Mouse (Mus musculus) MEL (cell line): ENCODE measurements around the gene Nrg4. TPM values are rescaled to one million over a fixed set of nuclear protein-coding genes. Genes with fewer than 3 reads are reported as not detected.

ENCODE experiments used
- DNase-seq: peaks from one replicate; pipeline ENCODE4 v3.0.0; 2011; ENCODE audit warnings: low read depth, low spot score
- H3K27ac ChIP-seq: 2 replicates; pipeline ENCODE4 v1.5.1; 2012; ENCODE audit warnings: low read depth, mild to moderate bottlenecking, control low read depth, low read length, moderate library complexity; ENCODE audit not compliant: control insufficient read depth
- H3K27me3 ChIP-seq, 2 experiments: fragments of 150-350 bp in 1 of 2; sonication (generic) in 1 of 2; 2 replicates each; pipeline ENCODE4 v1.6.1; 2012; ENCODE audit warnings: low read length in 2 of 2, mild to moderate bottlenecking in 2 of 2, improper control_type of control experiment in 1 of 2, moderate library complexity in 1 of 2; ENCODE audit not compliant: insufficient read depth in 2 of 2, control insufficient read depth in 1 of 2
- H3K36me3 ChIP-seq, 2 experiments: 2 replicates each; pipeline ENCODE4 v1.6.1; 2012 to 2014; ENCODE audit warnings: low read length in 2 of 2, improper control_type of control experiment in 1 of 2, inconsistent platforms in 1 of 2, mild to moderate bottlenecking in 1 of 2; ENCODE audit not compliant: insufficient read depth in 2 of 2, control insufficient read depth in 1 of 2
- H3K4me1 ChIP-seq, 2 experiments: fragments of 150-350 bp in 1 of 2; sonication (generic) in 1 of 2; 2 replicates each; pipeline ENCODE4 v1.6.1; 2012; ENCODE audit warnings: low read length in 2 of 2, improper control_type of control experiment in 1 of 2, mild to moderate bottlenecking in 1 of 2; ENCODE audit not compliant: insufficient read depth in 2 of 2, control insufficient read depth in 1 of 2
- H3K4me3 ChIP-seq, 2 experiments: fragments of 150-350 bp in 1 of 2; sonication (generic) in 1 of 2; 2 replicates each; pipeline ENCODE4 v1.5.1; 2012; ENCODE audit warnings: low read depth in 2 of 2, low read length in 2 of 2, mild to moderate bottlenecking in 2 of 2, moderate library complexity in 2 of 2, control low read depth in 1 of 2, improper control_type of control experiment in 1 of 2; ENCODE audit not compliant: control insufficient read depth in 1 of 2, insufficient read depth in 1 of 2
- H3K79me2 ChIP-seq: 2 replicates; pipeline ENCODE4 v1.6.1; 2012; ENCODE audit warnings: mild to moderate bottlenecking, low read length, moderate library complexity; ENCODE audit not compliant: control insufficient read depth, poor library complexity, insufficient read depth
- H3K9ac ChIP-seq: 2 replicates; pipeline ENCODE4 v1.6.1; 2012; ENCODE audit warnings: low read depth, mild to moderate bottlenecking, control low read depth, low read length, moderate library complexity; ENCODE audit not compliant: control insufficient read depth, poor library complexity, severe bottlenecking
- H3K9me3 ChIP-seq: fragments of 150-350 bp; sonication (generic); replicated peaks from 2 replicates; pipeline ENCODE4 v1.6.1; 2012; ENCODE audit warnings: mild to moderate bottlenecking, low read length, improper control_type of control experiment, moderate library complexity; ENCODE audit not compliant: insufficient read depth
- BHLHE40 ChIP-seq: IDR thresholded peaks from 2 replicates; pipeline ENCODE4 v1.6.1; 2012; ENCODE audit warnings: low read depth, mild to moderate bottlenecking, inconsistent platforms, low read length, improper control_type of control experiment, borderline replicate concordance
- CHD1 ChIP-seq: IDR thresholded peaks from 2 replicates; pipeline ENCODE4 v1.6.1; 2012; ENCODE audit warnings: low read depth, mild to moderate bottlenecking, inconsistent platforms, low read length, improper control_type of control experiment
- CHD2 ChIP-seq: IDR thresholded peaks from 2 replicates; pipeline ENCODE4 v1.6.1; 2011; ENCODE audit warnings: low read length, improper control_type of control experiment
- CTCF ChIP-seq, 3 experiments: IDR thresholded peaks in 2 of 3; conservative IDR thresholded peaks in 1 of 3; 2 replicates each; pipeline ENCODE4 v1.5.1; 2011 to 2012; ENCODE audit warnings: low read length in 3 of 3, low read depth in 2 of 3, mild to moderate bottlenecking in 2 of 3, improper control_type of control experiment in 1 of 3, inconsistent platforms in 1 of 3, mixed read lengths in 1 of 3, moderate library complexity in 1 of 3; ENCODE audit not compliant: control insufficient read depth in 1 of 3, insufficient read depth in 1 of 3, poor library complexity in 1 of 3, severe bottlenecking in 1 of 3
- E2F4 ChIP-seq: IDR thresholded peaks from 2 replicates; pipeline ENCODE4 v1.6.1; 2011; ENCODE audit warnings: low read depth, low read length, improper control_type of control experiment, borderline replicate concordance
- ELF1 ChIP-seq: IDR thresholded peaks from 2 replicates; pipeline ENCODE4 v1.6.1; 2014; ENCODE audit warnings: low read depth, mild to moderate bottlenecking, inconsistent platforms, low read length, improper control_type of control experiment, moderate library complexity
- EP300 ChIP-seq, 2 experiments: IDR thresholded peaks; 2 replicates each; pipeline ENCODE4 v1.6.1; 2011; ENCODE audit warnings: improper control_type of control experiment in 2 of 2, low read length in 2 of 2, low read depth in 1 of 2, mild to moderate bottlenecking in 1 of 2
- GABPA ChIP-seq: IDR thresholded peaks from 2 replicates; pipeline ENCODE4 v1.6.1; 2012; ENCODE audit warnings: low read depth, mild to moderate bottlenecking, inconsistent platforms, low read length, improper control_type of control experiment, moderate library complexity
- KAT2A ChIP-seq: conservative IDR thresholded peaks from 2 replicates; pipeline ENCODE4 v1.6.1; 2012; ENCODE audit warnings: low read depth, low read length, improper control_type of control experiment, inconsistent platforms
- MAFK ChIP-seq: IDR thresholded peaks from 2 replicates; pipeline ENCODE4 v1.6.1; 2011; ENCODE audit warnings: low read depth, mild to moderate bottlenecking, low read length, improper control_type of control experiment, borderline replicate concordance
- MAX ChIP-seq: IDR thresholded peaks from 2 replicates; pipeline ENCODE4 v1.6.1; 2011; ENCODE audit warnings: low read length, improper control_type of control experiment
- MYB ChIP-seq: IDR thresholded peaks from 2 replicates; pipeline ENCODE4 v1.6.1; 2011; ENCODE audit warnings: mild to moderate bottlenecking, low read depth, low read length, improper control_type of control experiment
- NELFE ChIP-seq: IDR thresholded peaks from 2 replicates; pipeline ENCODE4 v1.6.1; 2011; ENCODE audit warnings: low read depth, low read length, improper control_type of control experiment
- NRF1 ChIP-seq: IDR thresholded peaks from 2 replicates; pipeline ENCODE4 v1.6.1; 2014; ENCODE audit warnings: low read depth, mild to moderate bottlenecking, inconsistent platforms, low read length, improper control_type of control experiment, moderate library complexity; ENCODE audit not compliant: poor library complexity, insufficient read depth, severe bottlenecking
- POLR2A ChIP-seq, 2 experiments: IDR thresholded peaks; 2 replicates each; pipeline ENCODE4 v1.6.1; 2011 to 2012; ENCODE audit warnings: low read length in 2 of 2, mild to moderate bottlenecking in 2 of 2, control low read depth in 1 of 2, improper control_type of control experiment in 1 of 2, low read depth in 1 of 2, moderate library complexity in 1 of 2; ENCODE audit not compliant: control insufficient read depth in 1 of 2, insufficient read depth in 1 of 2, poor library complexity in 1 of 2
- POLR2AphosphoS2 ChIP-seq: IDR thresholded peaks from 2 replicates; pipeline ENCODE4 v1.6.1; 2011; ENCODE audit warnings: low read length, improper control_type of control experiment
- POLR2AphosphoS5 ChIP-seq: IDR thresholded peaks from 2 replicates; pipeline ENCODE4 v1.6.1; 2012; ENCODE audit warnings: low read depth, borderline replicate concordance, mild to moderate bottlenecking, inconsistent platforms, low read length, moderate library complexity, mixed read lengths
- RAD21 ChIP-seq: IDR thresholded peaks from 2 replicates; pipeline ENCODE4 v1.6.1; 2011; ENCODE audit warnings: mild to moderate bottlenecking, low read depth, low read length, improper control_type of control experiment
- SIN3A ChIP-seq: IDR thresholded peaks from 2 replicates; pipeline ENCODE4 v1.6.1; 2012; ENCODE audit warnings: low read length, improper control_type of control experiment, inconsistent platforms
- TBP ChIP-seq: IDR thresholded peaks from 2 replicates; pipeline ENCODE4 v1.8.0; 2011; ENCODE audit warnings: low read depth, low read length, improper control_type of control experiment
- TCF12 ChIP-seq: IDR thresholded peaks from 2 replicates; pipeline ENCODE4 v1.6.1; 2014; ENCODE audit warnings: low read depth, mild to moderate bottlenecking, inconsistent platforms, low read length, improper control_type of control experiment, moderate library complexity
- USF2 ChIP-seq, 2 experiments: IDR thresholded peaks; 2 replicates each; pipeline ENCODE4 v1.6.1; 2011 to 2012; ENCODE audit warnings: improper control_type of control experiment in 2 of 2, low read length in 2 of 2, borderline replicate concordance in 1 of 2, inconsistent platforms in 1 of 2, low read depth in 1 of 2, mild to moderate bottlenecking in 1 of 2; ENCODE audit not compliant: insufficient read depth in 1 of 2
- ZC3H11A ChIP-seq: IDR thresholded peaks from 2 replicates; pipeline ENCODE4 v1.6.1; 2012; ENCODE audit warnings: low read depth, mild to moderate bottlenecking, inconsistent platforms, low read length, improper control_type of control experiment
- ZKSCAN1 ChIP-seq: IDR thresholded peaks from 2 replicates; pipeline ENCODE4 v1.6.1; 2012; ENCODE audit warnings: low read depth, mild to moderate bottlenecking, inconsistent platforms, low read length, improper control_type of control experiment, moderate library complexity
- ZMIZ1 ChIP-seq: IDR thresholded peaks from 2 replicates; pipeline ENCODE4 v1.6.1; 2012; ENCODE audit warnings: low read depth, mild to moderate bottlenecking, inconsistent platforms, low read length, improper control_type of control experiment, moderate library complexity
- ZNF384 ChIP-seq: IDR thresholded peaks from 2 replicates; pipeline ENCODE4 v1.6.1; 2012; ENCODE audit warnings: low read depth, mild to moderate bottlenecking, inconsistent platforms, low read length, improper control_type of control experiment
- polyA plus RNA-seq, 2 experiments: library from polyadenylated mRNA; stranded (reverse) in 1 of 2; unstranded in 1 of 2; fragments of >175 nt in 1 of 2; fragments of >200 nt in 1 of 2; gene quantifications; 2 replicates each; pipeline versions ENCODE4 v1.2.1 to v1.2.4; 2012; ENCODE audit warnings: low replicate concordance in 2 of 2, low read depth in 1 of 2; ENCODE audit not compliant: insufficient read length in 2 of 2, insufficient read depth in 1 of 2, missing spikeins in 1 of 2
- total RNA-seq: library from RNA; depleted of rRNA; stranded (reverse); fragments of 300-350 nt; gene quantifications from 2 replicates; pipeline ENCODE4 v1.2.3, GENCODE M21; 2012

The Nrg4 gene
- total and polyA plus RNA-seq, 3 experiments: 0.08 to 0.67 TPM; not detected in 1

GRCm38 (mm10) chr9:55344165-55344564, 17.5 kb upstream of the Nrg4 start:
- Histone ChIP-seq H3K4me1 (no peaks in the 10 kb centered on the region), H3K79me2 (no peaks in the 10 kb centered on the region), H3K36me3 (no peaks in the 10 kb centered on the region), H3K27me3 (peaks cover 17 to 18% of the 10 kb centered on the region in 2 experiments), H3K4me3 (no peak overlapping the region), H3K9me3 (no peaks in the 10 kb centered on the region), H3K27ac (no peak overlapping the region), H3K9ac (no peak overlapping the region)
- no peak for DNase-seq
- no peak for TF ChIP-seq ZC3H11A
- no peak for TF ChIP-seq POLR2AphosphoS5
- no peak for TF ChIP-seq USF2 (IDR thresholded peaks at IDR 0.05; ENCODE audit: borderline replicate concordance in 1 of 2, insufficient read depth in 1 of 2, low read depth in 1 of 2, low read length in 2 of 2)
- no peak for TF ChIP-seq TCF12
- no peak for TF ChIP-seq CHD2
- TF ChIP-seq NELFE: no peak
- TF ChIP-seq GABPA: no peak
- TF ChIP-seq BHLHE40: no peak
- no peak for TF ChIP-seq ZNF384

- Histone ChIP-seq H3K9me3 (no peaks in the 10 kb centered on the region), H3K4me1 (no peaks in the 10 kb centered on the region), H3K9ac (no peak overlapping the region), H3K27me3 (peaks cover 17% of the 10 kb centered on the region in 2 experiments), H3K4me3 (no peak overlapping the region), H3K27ac (no peak overlapping the region), H3K79me2 (no peaks in the 10 kb centered on the region), H3K36me3 (no peaks in the 10 kb centered on the region)
- DNase-seq: no peak
- TF ChIP-seq POLR2AphosphoS2 (no peak), RAD21 (no peak), CHD2 (no peak), ZMIZ1 (no peak), TCF12 (no peak), SIN3A (no peak), ELF1 (no peak), TBP (no peak), KAT2A (no peak), E2F4 (no peak)
These were observed 6.3 kb upstream of the Nrg4 start for GRCm38 (mm10) chr9:55332949-55333348.

GRCm38 (mm10) chr9:55332476-55332875, 5.8 kb upstream of the Nrg4 start:
- H3K36me3 ChIP-seq: no peaks in the 10 kb centered on the region
- H3K79me2 ChIP-seq: no peaks in the 10 kb centered on the region
- DNase-seq: no peak
- no peak overlapping the region for H3K27ac ChIP-seq
- H3K4me3 ChIP-seq: no peak overlapping the region
- no peak overlapping the region for H3K9ac ChIP-seq
- H3K4me1 ChIP-seq: no peaks in the 10 kb centered on the region
- H3K9me3 ChIP-seq: no peaks in the 10 kb centered on the region
- peaks cover 17 to 19% of the 10 kb centered on the region in 2 experiments for H3K27me3 ChIP-seq
- TF ChIP-seq ZKSCAN1 (no peak), NELFE (no peak), TCF12 (no peak), NRF1 (no peak), E2F4 (no peak), CTCF (IDR thresholded peaks at IDR 0.05 in 2 of 3, conservative IDR thresholded peaks at IDR 0.05 in 1 of 3; ENCODE audit: control insufficient read depth in 1 of 3, insufficient read depth in 1 of 3, low read depth in 2 of 3, low read length in 3 of 3, poor library complexity in 1 of 3, severe bottlenecking in 1 of 3) (no peak), MYB (no peak), EP300 (IDR thresholded peaks at IDR 0.05; ENCODE audit: low read depth in 1 of 2, low read length in 2 of 2) (no peak), ZMIZ1 (no peak), MAFK (no peak), RAD21 (no peak), CHD1 (no peak), MAX (no peak), POLR2A (IDR thresholded peaks at IDR 0.05; ENCODE audit: control insufficient read depth in 1 of 2, insufficient read depth in 1 of 2, low read depth in 1 of 2, low read length in 2 of 2, poor library complexity in 1 of 2) (no peak)
